Mouse (Mus musculus) C2C12 (cell line): Measurements from ENCODE around the gene Snap25.

Experiments
- CEBPB ChIP-seq: IDR thresholded peaks from one replicate; pipeline ENCODE4 v1.6.1; 2011; ENCODE audit warnings: low read depth, mild to moderate bottlenecking, control low read depth, moderate library complexity
- CTCF ChIP-seq: IDR thresholded peaks from one replicate; pipeline ENCODE4 v1.5.1; 2011; ENCODE audit not compliant: control insufficient read depth, insufficient read depth, insufficient read length
- MAX ChIP-seq: IDR thresholded peaks from one replicate; pipeline ENCODE4 v1.6.1; 2011; ENCODE audit warnings: mild to moderate bottlenecking, control low read depth
- MYOD1 ChIP-seq: IDR thresholded peaks from one replicate; pipeline ENCODE4 v1.6.1; 2011; ENCODE audit warnings: low read depth; ENCODE audit not compliant: control insufficient read depth, insufficient read length
- MYOG ChIP-seq: IDR thresholded peaks from one replicate; pipeline ENCODE4 v1.6.1; 2011; ENCODE audit not compliant: control insufficient read depth, insufficient read length; ENCODE audit errors: extremely low read depth
- USF1 ChIP-seq: IDR thresholded peaks from one replicate; pipeline ENCODE4 v1.6.1; 2011; ENCODE audit warnings: low read depth, mild to moderate bottlenecking, control low read depth, moderate library complexity

DNA sequence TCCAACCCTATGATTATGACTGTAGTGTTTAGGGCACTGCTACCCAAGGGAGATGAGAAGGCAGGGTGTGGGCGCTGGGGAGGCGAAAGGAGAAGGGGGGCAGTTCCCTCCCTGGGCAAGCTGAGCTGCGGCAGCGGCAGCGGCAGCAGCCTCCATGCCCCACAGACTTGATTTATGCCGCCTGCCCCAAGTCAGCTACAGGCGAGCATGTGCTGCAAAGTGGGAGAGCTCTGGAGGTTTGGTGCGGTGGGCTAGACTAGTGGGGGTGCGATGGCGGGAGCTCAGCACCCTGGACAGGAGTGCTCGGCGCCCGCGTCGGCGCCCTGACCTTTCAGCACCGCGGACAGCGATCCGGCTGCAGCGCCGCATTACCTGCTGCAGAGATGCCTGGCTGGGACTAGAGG is 757 bp downstream of the Snap25 start:
- TF ChIP-seq CTCF: no peak
- peak; percentile 86 for TF ChIP-seq MAX
- no peak for TF ChIP-seq CEBPB
- no peak for TF ChIP-seq MYOG
- no peak for TF ChIP-seq USF1
- TF ChIP-seq MYOD1: no peak
